Mouse (Mus musculus): ENCODE data around the gene Chac2. TPM values are rescaled to one million over a fixed set of nuclear protein-coding genes. Genes with fewer than 3 reads are reported as not detected.

Gene Chac2
- total RNA-seq, 2 experiments from 2014 or later, result 9.0 TPM

Other genes starting within 250 kb of the Chac2 start
- 10 to 100 TPM; 64.5 to 70.9 TPM for gene Psme4, start 214.6 kb downstream of the Chac2 start, total RNA-seq (2021)
- gene Gpr75, start 101.0 kb downstream of the Chac2 start, total RNA-seq (2021), result 1 to 10 TPM; 1.1 to 1.2 TPM
- gene Asb3, start 100.9 kb downstream of the Chac2 start, total RNA-seq (2021), result 10 to 100 TPM; 15.0 to 18.0 TPM
- 10 to 100 TPM; 78.6 to 84.7 TPM for gene Erlec1, start 32.0 kb downstream of the Chac2 start, total RNA-seq (2021)
- not detected for gene Gm17332, start 196.1 kb upstream of the Chac2 start, total RNA-seq (2021)